Mouse (Mus musculus) frontal cortex, adult 2 months (tissue): ENCODE measurements around the gene Plcg1. TPM values are rescaled to one million over a fixed set of nuclear protein-coding genes. Genes with fewer than 3 reads are reported as not detected.

Experiments
- polyA plus RNA-seq: library from polyadenylated mRNA; depleted of rRNA; stranded (reverse); fragments of >200 nt; gene quantifications from 2 replicates; pipeline ENCODE4 v1.2.3, GENCODE M21; 2012; rRNA removed

The Plcg1 gene
- polyA plus RNA-seq, 1 experiment: 91.3 TPM

Other genes with a start within 250 kb of the Plcg1 start
- 36.0 and 38.2 TPM in 2 replicates for gene Top1, start 85.4 kb upstream of the Plcg1 start, polyA plus RNA-seq
- 18.7 and 19.2 TPM in 2 replicates for gene Zhx3, start 141.7 kb downstream of the Plcg1 start, polyA plus RNA-seq
- 0.76 and 0.80 TPM in 2 replicates for gene Lpin3, start 149.4 kb downstream of the Plcg1 start, polyA plus RNA-seq
- gene Emilin3, start 181.0 kb downstream of the Plcg1 start, polyA plus RNA-seq: 0.17 and 0.26 TPM in 2 replicates